Mouse (Mus musculus) testis, adult 2 months (tissue): ENCODE measurements around the gene Cecr2.

ENCODE experiments used
- CTCF ChIP-seq: fragments of 200-500 bp; IDR thresholded peaks from 2 replicates; pipeline ENCODE4 v1.5.1; 2012; ENCODE audit warnings: low read depth, mild to moderate bottlenecking, inconsistent platforms, low read length, moderate library complexity; ENCODE audit not compliant: control insufficient read depth, insufficient read depth, insufficient replicate concordance
- POLR2A ChIP-seq: fragments of 200-500 bp; IDR thresholded peaks from 2 replicates; pipeline ENCODE4 v1.6.1; 2012; ENCODE audit warnings: low read depth, mild to moderate bottlenecking, inconsistent platforms, low read length, moderate library complexity; ENCODE audit not compliant: control insufficient read depth

GRCm38 (mm10) chr6:120761151-120761550 lies 95.0 kb downstream of the Cecr2 start:
- no peak for TF ChIP-seq POLR2A
- no peak for TF ChIP-seq CTCF
